Mouse (Mus musculus): ENCODE measurements around the gene Nrp2. TPM values are rescaled to one million over a fixed set of nuclear protein-coding genes. Genes with fewer than 3 reads are reported as not detected.

The Nrp2 gene
- total RNA-seq, 2 experiments from 2014 or later, result 37.1 to 39.5 TPM

DNA sequence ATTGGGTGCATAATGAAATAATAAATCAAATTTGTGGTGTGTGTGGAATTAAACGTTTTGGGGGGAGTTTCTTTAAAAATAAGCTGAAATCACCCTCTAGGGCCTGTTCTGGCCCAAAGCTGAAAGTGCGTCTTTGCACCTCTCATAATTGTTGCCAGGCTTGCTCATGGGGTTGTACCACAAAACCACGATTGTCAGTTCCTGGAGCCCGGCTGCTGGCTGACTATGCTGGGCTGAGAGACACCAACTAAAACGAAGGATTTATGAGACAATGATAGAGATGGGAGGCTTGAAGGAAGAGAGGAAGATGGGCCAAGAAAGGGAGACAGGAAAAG lies 15.1 kb downstream of the Nrp2 start:
- DNase-seq (ENCODE audit: extremely low spot score in 1 of 2, low spot score in 2 of 2), result no peak
- intact Hi-C loops (cut with DNase I), result loop anchor here (5.0 kb wide), 1 partner anchor 1421 kb away; no protein-coding TSS in a partner anchor

DNA sequence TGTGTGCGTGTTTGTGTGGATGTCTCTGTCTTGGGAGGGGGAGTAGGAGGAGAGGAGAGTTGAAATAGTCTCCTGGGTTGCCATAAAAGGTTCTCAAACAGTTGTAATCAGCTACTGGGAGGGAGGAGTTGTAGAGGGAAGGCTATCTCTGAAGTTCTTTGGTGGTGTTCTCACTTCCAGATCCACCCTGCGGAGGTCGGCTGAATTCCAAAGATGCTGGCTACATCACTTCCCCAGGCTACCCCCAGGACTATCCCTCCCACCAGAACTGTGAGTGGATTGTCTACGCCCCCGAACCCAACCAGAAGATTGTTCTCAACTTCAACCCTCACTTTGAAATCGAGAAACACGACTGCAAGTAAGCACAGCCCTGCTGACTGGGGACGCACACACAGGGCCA lies 15.7 kb downstream of the Nrp2 start:
- no peak for DNase-seq (ENCODE audit: extremely low spot score in 1 of 2, low spot score in 2 of 2)
- intact Hi-C loops (cut with DNase I), result loop anchor here (5.0 kb wide), 1 partner anchor 1421 kb away; no protein-coding TSS in a partner anchor

DNA sequence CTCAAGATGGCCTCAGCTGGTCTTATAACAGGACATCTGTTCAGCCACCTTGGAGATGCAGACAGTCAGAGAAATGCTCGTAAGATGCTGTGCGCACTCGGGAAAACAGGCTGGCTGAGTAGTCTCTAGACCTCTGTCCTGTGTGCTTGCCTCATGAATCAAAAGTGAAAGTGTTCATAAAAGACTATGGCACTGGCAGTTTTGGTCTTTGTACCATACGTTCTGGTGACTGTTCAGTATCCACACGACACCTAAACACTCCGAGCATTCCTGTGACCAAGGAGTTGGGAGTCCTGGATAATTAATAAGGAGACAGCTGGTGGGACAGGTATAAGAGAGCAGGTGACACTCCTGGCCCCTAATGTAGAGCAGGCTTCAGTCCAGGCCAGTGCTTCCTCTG lies 16.7 kb downstream of the Nrp2 start:
- no peak for DNase-seq (ENCODE audit: extremely low spot score in 1 of 2, low spot score in 2 of 2)
- intact Hi-C loops (cut with DNase I), result loop anchor here (5.0 kb wide), 1 partner anchor 1422 kb away; no protein-coding TSS in a partner anchor

DNA sequence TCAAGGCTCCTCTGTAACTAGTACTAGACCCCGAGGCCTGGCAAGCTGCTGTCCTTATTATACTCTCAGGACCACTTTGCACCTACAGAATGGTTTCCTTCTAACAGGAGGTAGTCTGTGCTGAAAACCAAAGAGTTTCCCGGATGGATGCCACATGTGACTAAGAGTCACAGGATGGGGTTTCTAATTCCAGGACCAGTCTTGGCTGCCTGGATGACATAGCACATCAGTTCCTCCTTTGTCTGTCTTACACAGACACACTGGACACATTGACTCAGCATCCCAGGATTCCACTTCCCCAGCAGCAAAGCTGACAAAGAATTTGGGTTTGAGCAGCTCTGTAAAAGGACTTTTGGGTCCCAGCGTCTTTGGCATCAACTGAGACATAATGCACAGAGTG lies 17.1 kb downstream of the Nrp2 start:
- intact Hi-C loops (cut with DNase I), result no loop called here
- DNase-seq (ENCODE audit: extremely low spot score in 1 of 2, low spot score in 2 of 2), result no peak

DNA sequence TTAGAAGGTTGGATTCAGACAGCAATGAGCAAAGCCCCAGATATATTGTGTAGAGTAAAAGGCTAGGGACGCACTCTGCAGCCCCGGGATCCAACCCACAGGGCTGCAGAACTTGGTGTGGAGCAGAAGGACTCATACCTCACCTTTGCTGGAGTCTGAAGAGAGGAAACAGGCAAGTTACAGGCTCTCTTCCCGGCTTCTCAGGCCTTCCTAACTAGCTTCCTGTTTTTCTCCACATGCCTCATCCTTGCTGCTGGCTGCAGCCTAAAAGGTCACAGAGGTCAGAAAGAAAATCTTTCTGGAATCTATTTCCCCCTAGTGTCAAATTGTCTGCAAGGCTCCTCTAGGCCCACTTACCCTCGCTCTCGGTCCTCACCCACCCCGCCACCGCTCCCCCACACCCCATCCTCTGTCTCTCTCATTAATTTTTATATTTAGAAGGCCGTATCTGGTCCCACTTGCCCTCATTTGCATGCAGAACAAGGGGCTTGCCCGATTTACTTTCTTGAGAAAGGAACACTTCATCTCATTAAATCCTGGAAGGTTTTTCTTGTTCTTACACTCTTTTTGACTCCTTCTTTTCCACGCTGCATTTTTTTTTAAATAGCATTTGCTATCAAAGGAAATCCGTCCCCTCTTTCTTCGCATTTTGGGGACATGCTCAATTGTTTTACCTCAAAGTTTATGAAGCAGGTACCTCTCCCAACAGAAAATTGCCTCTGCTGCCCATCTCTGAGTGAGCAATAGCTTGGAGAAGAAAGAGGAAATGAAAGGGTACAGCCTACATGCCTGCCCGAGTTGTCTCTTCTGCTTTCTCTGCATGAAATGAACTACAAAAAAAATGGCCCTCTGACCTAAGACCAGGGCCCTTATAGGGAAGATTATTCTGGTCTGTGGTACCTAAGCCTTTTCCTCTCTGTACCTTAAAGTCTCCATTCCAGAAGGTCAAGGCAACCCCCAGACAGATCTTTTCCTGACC lies 17.9 kb downstream of the Nrp2 start:
- DNase-seq (ENCODE audit: extremely low spot score in 1 of 2, low spot score in 2 of 2), result no peak
- intact Hi-C loops (cut with DNase I), result no loop called here

DNA sequence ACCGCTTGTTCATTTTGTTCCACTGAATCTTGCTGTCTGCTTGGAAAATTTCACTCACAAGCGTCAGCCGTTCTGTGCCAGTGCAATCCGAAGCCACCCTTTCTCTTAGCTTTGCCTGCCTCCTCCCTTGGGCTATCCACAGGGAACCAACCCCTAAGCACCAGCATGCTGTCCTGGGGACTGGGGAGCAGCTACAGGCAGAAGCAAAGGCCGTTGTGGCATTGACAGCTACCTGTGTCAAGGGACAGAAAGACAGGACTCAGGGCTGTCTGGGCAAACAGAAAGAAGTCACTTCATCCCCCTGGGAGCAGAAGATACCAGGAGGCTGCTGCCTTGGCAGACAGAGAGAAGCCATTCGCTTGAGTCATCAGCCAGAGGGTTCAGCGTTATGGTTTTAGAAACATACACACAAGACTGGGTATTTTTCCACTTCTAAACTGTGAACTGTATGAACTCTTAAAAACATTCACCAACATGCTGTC lies 18.7 kb downstream of the Nrp2 start:
- intact Hi-C loops (cut with DNase I), result no loop called here

DNA sequence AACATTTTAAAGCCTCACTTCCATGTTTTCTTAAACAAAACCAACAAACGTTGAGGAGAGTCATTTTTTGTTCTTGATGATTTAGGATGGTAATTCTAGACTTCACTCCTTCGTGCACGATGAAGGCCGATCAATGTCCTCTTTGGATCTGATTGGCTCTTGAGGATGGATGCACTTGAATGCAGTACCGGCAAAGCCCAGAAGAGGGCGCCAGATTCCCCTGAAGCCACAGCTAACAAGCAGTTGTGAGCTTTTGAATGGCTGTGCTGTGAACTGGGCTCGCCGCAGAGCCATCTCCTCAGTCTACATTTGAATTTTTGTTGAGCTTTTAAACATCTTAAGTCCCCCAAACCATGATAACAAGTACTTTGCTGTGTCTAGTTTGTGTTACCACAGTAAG lies 19.4 kb downstream of the Nrp2 start:
- no peak for DNase-seq (ENCODE audit: extremely low spot score in 1 of 2, low spot score in 2 of 2)
- intact Hi-C loops (cut with DNase I), result no loop called here

More for the DNA sequence above, 18.7 kb downstream of the Nrp2 start:
- no peak for DNase-seq (ENCODE audit: extremely low spot score in 1 of 2, low spot score in 2 of 2)

DNA sequence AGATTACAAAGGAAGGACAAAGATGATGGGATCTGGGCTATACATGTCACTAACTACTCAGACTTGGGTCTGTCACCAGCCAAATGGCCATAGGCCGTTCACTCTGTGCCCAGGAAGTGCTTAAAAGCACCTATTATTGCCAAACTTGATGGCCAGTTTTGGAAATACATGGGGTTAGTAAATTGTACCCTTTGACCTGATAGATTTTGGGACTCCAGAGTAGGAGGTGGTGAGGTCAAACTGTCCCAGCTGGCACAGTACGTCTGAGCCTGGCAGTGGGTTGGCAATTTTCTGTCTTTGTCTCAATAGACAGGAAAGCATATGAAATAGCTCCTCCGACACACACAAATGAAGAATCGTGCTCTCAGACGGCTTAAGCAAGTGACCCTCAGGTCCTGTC lies 20.8 kb downstream of the Nrp2 start:
- DNase-seq (ENCODE audit: extremely low spot score in 1 of 2, low spot score in 2 of 2), result no peak
- intact Hi-C loops (cut with DNase I), result no loop called here

DNA sequence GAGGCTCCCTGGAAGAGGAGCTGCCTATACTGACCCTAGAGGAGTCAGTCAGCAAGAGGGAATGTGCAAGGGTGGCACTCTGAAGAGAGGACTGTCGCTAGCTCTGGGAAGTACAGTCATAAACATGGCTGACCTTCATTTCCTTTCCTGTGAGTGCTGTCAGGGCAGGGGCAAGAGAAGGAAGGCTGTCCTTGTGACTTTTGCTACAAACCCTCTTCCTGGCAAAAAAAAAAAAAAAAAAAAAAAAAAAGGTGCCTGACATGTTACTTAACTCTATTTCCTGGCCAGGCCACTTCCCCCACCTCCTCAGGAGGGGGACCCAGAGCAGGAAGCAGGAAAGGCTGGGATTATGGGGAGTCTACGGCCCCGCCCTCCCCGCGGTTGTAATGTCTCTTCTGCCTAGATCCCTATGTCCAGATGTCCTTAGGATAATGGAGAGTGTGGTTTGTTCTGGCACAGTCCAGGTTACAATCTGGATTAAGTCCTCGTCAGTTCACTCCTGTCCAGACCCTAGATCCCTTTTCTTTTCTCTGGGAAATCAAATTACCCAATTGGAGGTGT lies 21.5 kb downstream of the Nrp2 start:
- DNase-seq (ENCODE audit: extremely low spot score in 1 of 2, low spot score in 2 of 2), result peak in 1 of 2 experiments; percentile 60
- intact Hi-C loops (cut with DNase I), result no loop called here

DNA sequence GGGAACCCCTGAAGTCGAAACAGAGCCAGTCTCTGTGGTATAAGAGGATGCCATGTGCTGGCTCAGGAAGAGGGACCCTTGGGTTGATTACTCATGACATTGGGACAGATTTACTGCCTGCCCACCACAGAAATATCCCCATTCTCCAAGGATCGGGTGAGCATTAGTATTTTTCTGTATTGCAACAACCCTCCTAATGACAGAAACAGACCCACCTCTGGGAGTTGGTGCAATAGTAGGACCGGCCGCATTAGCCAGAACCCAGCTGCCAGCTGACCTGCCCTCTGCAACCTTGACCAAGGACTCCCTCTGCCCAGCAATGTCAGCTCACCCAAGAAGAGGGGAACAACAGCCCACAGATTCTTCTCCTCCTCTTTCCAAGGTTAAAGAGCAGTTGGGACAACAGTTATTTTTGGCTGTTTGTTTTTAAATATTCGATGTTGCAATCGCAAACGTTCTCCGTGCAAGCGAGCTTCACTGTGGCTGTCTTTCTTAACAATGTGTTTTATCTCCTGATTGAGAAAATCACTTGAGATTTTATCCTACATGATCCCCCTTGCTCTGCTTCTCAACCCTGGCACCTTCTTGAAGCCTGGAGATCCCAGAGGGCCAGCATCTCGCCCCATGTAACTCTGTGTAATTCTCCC lies 22.1 kb downstream of the Nrp2 start:
- DNase-seq (ENCODE audit: extremely low spot score in 1 of 2, low spot score in 2 of 2), result no peak
- intact Hi-C loops (cut with DNase I), result no loop called here

DNA sequence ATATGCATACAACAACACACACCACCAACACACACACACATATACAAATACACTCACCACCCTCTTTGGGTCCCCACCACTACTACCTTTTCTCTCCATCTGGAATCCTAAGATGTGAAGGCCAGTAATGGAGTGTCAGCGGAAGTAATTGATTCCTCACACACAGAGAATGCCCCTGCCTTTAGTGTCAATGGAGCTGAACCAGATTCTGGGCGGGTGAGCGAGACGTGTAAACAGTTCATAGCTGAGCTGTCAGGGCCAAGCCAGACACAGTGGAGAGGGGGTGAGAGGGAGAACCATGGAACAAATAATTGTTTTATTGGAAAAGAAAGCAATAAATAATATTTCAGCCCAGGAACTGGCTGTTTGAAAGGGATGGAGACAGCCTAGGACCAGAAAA lies 24.1 kb downstream of the Nrp2 start:
- intact Hi-C loops (cut with DNase I), result no loop called here
- no peak for DNase-seq (ENCODE audit: extremely low spot score in 1 of 2, low spot score in 2 of 2)

DNA sequence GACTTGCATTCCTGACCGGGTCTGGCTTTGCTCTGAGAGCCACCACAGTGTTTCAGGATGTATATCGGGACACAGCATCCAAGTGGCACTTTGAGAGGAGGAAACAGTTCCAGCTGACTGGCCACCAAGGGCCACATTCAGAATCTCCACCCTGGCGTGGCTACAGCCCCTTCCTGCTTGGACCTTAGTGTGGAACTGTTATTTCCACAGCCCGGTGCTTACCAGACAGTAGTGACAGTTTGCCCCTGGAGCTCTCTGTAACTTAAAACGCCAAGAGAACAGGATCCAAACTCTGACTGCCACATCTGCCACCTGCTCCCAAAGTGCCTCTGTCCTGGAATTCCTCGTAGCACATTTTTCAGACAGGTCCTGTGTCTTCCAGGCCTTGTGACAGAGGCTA lies 25.3 kb downstream of the Nrp2 start:
- DNase-seq (ENCODE audit: extremely low spot score in 1 of 2, low spot score in 2 of 2), result no peak
- intact Hi-C loops (cut with DNase I), result no loop called here

DNA sequence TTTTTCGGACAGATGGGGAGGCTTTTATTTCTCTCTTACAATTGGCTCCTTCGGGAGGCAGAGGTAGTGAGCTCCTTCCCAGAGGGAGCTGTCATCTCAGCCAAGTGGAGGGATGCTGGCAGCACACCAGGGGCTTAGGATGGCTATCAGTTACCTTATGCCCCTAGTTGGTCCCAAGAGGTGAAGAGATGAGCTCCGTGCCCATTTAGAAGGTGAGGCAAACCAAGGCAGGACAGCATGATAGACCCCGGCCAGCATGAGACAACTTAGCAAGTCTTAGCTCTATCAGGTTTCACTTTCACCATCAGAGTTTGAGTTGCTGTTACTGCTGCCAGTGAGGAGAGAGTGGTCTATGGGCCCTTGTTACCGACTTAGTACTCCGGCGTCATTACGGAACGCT lies 25.8 kb downstream of the Nrp2 start:
- intact Hi-C loops (cut with DNase I), result no loop called here

DNA sequence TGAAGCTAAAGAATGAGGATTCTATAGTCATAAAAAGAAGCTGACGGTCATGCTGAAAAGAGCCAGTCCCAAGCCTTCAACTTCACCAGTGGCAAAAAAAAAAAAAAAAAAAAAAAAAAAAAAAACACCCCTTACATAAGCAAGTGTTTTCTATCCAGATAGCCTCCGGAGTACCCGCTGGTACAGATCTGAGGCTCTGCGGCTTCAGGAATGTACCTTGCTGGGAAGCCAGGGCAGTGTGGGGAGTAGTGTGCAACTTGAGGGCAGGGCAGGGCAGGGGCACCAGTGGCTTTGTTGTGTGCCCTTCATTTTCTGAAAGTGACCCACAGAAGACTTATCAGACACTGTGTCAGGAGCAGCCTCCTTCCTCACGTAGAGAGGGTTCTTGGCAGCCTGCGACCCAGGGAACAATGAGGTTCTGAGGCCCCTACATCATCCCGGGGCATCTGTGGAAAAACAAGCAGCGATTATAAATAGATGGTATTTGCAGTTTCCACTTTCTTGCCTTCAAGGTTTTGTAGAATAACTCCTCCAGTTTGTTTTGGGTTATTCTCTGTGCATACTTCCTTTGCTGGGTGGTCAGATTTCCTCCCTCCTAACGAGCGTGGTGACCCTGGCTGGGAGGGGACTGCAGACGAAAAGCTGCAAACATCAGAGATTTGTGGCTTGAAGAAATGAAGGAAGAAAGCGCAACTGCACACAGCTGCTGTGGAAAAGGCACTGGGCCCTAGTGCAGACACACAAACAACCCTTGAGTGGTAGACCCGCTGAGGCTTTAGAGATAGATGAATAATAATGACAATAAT lies 26.5 kb downstream of the Nrp2 start:
- DNase-seq (ENCODE audit: extremely low spot score in 1 of 2, low spot score in 2 of 2), result peak in 1 of 2 experiments; percentile 43
- intact Hi-C loops (cut with DNase I), result no loop called here

More for the DNA sequence above, 25.8 kb downstream of the Nrp2 start:
- DNase-seq (ENCODE audit: extremely low spot score in 1 of 2, low spot score in 2 of 2), result no peak

DNA sequence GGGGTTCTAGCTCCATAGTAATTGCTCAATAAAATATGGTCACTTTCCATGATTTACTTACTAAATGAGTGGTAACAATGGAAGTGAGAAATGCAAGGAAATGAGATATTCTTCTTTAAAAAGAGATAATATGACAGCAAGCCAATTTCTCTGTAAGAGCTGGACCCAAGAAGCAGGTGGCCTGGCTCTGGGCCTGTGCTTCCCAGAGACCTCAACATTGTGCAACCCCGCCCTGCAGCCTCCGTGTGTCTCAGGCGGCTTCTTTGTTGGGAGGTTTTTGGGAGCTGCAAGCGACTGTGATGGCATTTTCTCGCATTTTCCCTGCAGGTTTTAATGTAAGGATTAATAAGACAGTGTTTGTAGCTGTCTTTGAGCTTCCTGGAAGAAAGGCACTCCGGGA lies 29.0 kb downstream of the Nrp2 start:
- no peak for DNase-seq (ENCODE audit: extremely low spot score in 1 of 2, low spot score in 2 of 2)
- intact Hi-C loops (cut with DNase I), result no loop called here

DNA sequence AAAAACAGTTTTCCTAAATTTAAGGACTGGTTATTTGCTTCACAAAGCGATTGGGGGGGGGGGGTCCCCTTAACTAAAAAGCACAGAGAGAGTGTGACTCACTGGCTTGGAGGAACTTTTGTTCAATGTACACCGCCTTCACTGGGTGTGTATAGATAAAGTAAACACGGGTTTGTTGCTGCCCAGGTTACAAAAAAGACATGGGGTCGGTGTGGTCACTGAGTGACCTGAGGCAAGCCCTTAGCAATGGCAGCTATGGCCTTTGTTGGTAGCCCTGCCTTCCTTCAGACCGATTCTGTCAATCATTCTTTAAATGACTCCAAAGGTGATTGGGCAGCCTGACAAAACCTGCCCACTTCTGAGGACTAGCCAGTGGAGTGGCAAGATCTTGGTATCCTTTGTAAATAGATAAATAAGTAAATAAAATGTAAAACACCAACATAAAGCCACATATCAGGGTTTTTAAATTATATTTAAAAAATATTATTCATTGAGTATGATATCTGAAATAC lies 31.4 kb downstream of the Nrp2 start:
- no peak for DNase-seq (ENCODE audit: extremely low spot score in 1 of 2, low spot score in 2 of 2)
- intact Hi-C loops (cut with DNase I), result no loop called here

DNA sequence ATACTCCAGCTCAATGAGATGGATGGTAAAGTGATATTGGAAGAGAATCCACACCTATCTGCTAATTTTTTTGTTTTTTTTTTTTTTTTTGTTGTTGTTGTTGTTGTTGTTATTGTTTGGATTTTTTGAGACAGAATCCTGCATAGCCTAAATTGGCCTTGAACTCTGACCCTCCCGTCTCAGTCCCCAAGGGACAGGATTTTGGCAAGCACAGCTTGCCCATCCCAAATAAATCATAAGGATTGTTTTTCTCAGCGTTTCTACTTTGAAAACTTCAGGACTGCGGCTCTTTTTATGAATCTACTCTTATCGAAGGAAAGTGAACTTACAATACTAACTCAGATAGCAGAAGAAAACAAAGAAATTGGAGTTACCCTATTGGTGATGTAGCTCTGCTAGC lies 31.9 kb downstream of the Nrp2 start:
- no peak for DNase-seq (ENCODE audit: extremely low spot score in 1 of 2, low spot score in 2 of 2)
- intact Hi-C loops (cut with DNase I), result no loop called here

DNA sequence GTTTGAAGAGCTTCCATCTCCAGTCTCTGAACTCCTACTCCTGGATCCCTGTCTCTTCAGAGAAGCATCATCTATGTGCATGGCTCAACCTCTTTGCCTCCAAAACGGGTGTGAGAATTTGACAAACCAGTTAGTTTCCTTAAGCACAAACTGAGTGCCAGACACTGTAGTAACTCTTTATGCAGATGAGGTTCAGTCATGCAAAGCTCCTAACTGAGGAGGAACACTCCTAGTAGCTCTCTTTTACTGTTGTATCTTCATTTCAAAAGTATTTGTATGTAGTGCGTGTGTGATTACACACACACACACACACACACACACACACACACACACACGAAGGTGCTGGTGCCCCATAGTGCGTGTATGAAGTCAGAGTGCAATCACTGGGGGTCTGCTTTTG lies 32.8 kb downstream of the Nrp2 start:
- DNase-seq (ENCODE audit: extremely low spot score in 1 of 2, low spot score in 2 of 2), result no peak
- intact Hi-C loops (cut with DNase I), result no loop called here
